ENCODE assay signal across 9 mouse cellular contexts in genomic region chr5:147964776-147965175, GRCm38 (mm10). TPM values are rescaled to one million over a fixed set of nuclear protein-coding genes. Genes with fewer than 3 reads are reported as not detected.
DNase-seq lines count a peak whose midpoint lies in the region; ATAC-seq and TF ChIP-seq lines count a peak whose summit lies in the region.
"Had no signal": no experiment of that assay in that cellular context is flagged by ENCODE, and none has a peak within 500 bp of the region (broad histone marks: within the 10 kb centered on the region; RNA-seq: fewer than 3 reads in every experiment).

No protein-coding gene starts in this region.

- no peaks in the 10 kb centered on the region for H3K27me3 ChIP-seq in midbrain, embryonic 11.5 days (ENCODE audit: control insufficient read depth, insufficient read depth, low read length)
- H3K27me3 ChIP-seq in midbrain, embryonic 16.5 days (ENCODE audit: control insufficient read depth, insufficient read depth, low read depth, low read length): no peaks in the 10 kb centered on the region

- intact Hi-C loops in gastrocnemius, adult 2 months (cut with DNase I): no loop called here

- no peaks in the 10 kb centered on the region for H3K36me3 ChIP-seq in midbrain, embryonic 11.5 days (ENCODE audit: control insufficient read depth, insufficient read depth, low read length)
- H3K36me3 ChIP-seq in midbrain, embryonic 16.5 days (ENCODE audit: control insufficient read depth, insufficient read depth, low read length): no peaks in the 10 kb centered on the region

- ATAC-seq in midbrain, embryonic 11.5 days (ENCODE audit: low FRiP score): no peak
- ATAC-seq in midbrain, embryonic 16.5 days: no peak

- no peak overlapping the region for H3K27ac ChIP-seq in gastrocnemius, adult 2 months
- H3K27ac ChIP-seq in midbrain, embryonic 11.5 days (ENCODE audit: low read depth, low read length): no peak overlapping the region
- H3K27ac ChIP-seq in midbrain, embryonic 16.5 days (ENCODE audit: low read length): no peak overlapping the region

- no peak for DNase-seq in gastrocnemius, adult 2 months
- DNase-seq in gastrocnemius, postnatal 10 days: no peak
- peak; percentile 89 for DNase-seq in midbrain, embryonic 11.5 days (ENCODE audit: low spot score, missing footprints)
- DNase-seq in brain, embryonic 14.5 days (ENCODE audit: low read depth): no peak
- DNase-seq in lung, postnatal 36 days: peak; percentile 35
- no peak for DNase-seq in layer of hippocampus, adult 9-11 months
- no peak for DNase-seq in MN1 (ENCODE audit: low spot score)

- peak; percentile 27; the same call in 1 of the 2 replicates for TF ChIP-seq CTCF in gastrocnemius, adult 2 months (IDR thresholded peaks at IDR 0.05)
- peak; percentile 51; the same call in 1 of the 2 replicates for TF ChIP-seq CTCF in brain, embryonic 14.5 days (IDR thresholded peaks at IDR 0.05; ENCODE audit: borderline replicate concordance, extremely low read depth, insufficient read depth, insufficient read length)

- no peak for TF ChIP-seq POLR2A in brain, embryonic 14.5 days (IDR thresholded peaks at IDR 0.05; ENCODE audit: borderline replicate concordance, extremely low read depth, insufficient read depth, insufficient read length, poor library complexity, severe bottlenecking)

- H3K9me3 ChIP-seq in midbrain, embryonic 11.5 days (ENCODE audit: control insufficient read depth, low read length): no peaks in the 10 kb centered on the region
- no peaks in the 10 kb centered on the region for H3K9me3 ChIP-seq in midbrain, embryonic 16.5 days (replicated peaks; ENCODE audit: control insufficient read depth, low read length, poor library complexity, severe bottlenecking)

- no peak overlapping the region for H3K4me2 ChIP-seq in midbrain, embryonic 11.5 days
- H3K4me2 ChIP-seq in midbrain, embryonic 16.5 days (ENCODE audit: low read length): no peak overlapping the region

- no peak overlapping the region for H3K4me3 ChIP-seq in gastrocnemius, adult 2 months
- no peak overlapping the region for H3K4me3 ChIP-seq in midbrain, embryonic 11.5 days (ENCODE audit: low read depth, low read length)
- H3K4me3 ChIP-seq in midbrain, embryonic 16.5 days (ENCODE audit: low read depth, low read length): no peak overlapping the region

- no peaks in the 10 kb centered on the region for H3K4me1 ChIP-seq in midbrain, embryonic 11.5 days (ENCODE audit: control insufficient read depth, insufficient read depth, low read length)
- no peaks in the 10 kb centered on the region for H3K4me1 ChIP-seq in midbrain, embryonic 16.5 days (ENCODE audit: control insufficient read depth, insufficient read depth, low read length)
- H3K4me1 ChIP-seq: megakaryocyte, embryonic 14.5 days had no signal

- H3K9ac ChIP-seq in midbrain, embryonic 11.5 days (ENCODE audit: low read length): no peak overlapping the region
- H3K9ac ChIP-seq in midbrain, embryonic 16.5 days (ENCODE audit: low read depth, low read length): no peak overlapping the region

- WGBS in midbrain, embryonic 11.5 days: 53% methylated on average over 2 of the region's 2 CpGs
- WGBS in midbrain, embryonic 16.5 days: 47% methylated on average over 2 of the region's 2 CpGs

RNA-seq across cellular contexts. Expression of gene Mtus2, which starts 7.7 kb away (rescaled TPM):
- total RNA-seq in gastrocnemius, adult 2 months (2021): under 1 TPM; 0.08 to 0.15 TPM
- total RNA-seq in gastrocnemius, postnatal 10 days (2021): under 1 TPM; 0.49 to 0.77 TPM
- polyA plus RNA-seq in midbrain, embryonic 11.5 days (2014; fragmentation: Nextera tagmentation; extraction: Ambion mirVana): 13.8 and 18.3 TPM in 2 replicates
- 42.1 and 47.7 TPM in 2 replicates for polyA plus RNA-seq in midbrain, embryonic 16.5 days (2015; fragmentation: Nextera tagmentation; extraction: Ambion mirVana)
- 13.2 and 28.8 TPM in 2 replicates for polyA plus RNA-seq in brain, embryonic 14.5 days (2012; rRNA removed)

Comparison
In these comparisons a context has a peak if more than half of its experiments do, and no peak if none do; other contexts are left out.
1. DNase-seq: peak in midbrain, embryonic 11.5 days (single experiment) and lung, postnatal 36 days (single experiment); none in gastrocnemius, adult 2 months (single experiment), gastrocnemius, postnatal 10 days (single experiment), brain, embryonic 14.5 days (single experiment), layer of hippocampus, adult 9-11 months (single experiment) and MN1 (single experiment).